ENCODE assay signal across 9 mouse cellular contexts in genomic region chr7:98928336-98929025, GRCm38 (mm10).
A peak's percentile ranks its signal among the peaks of the same experiment; 100 is the strongest.
DNase-seq lines count a peak whose midpoint lies in the region; ATAC-seq and TF ChIP-seq lines count a peak whose summit lies in the region.
"Had no signal": no experiment of that assay in that cellular context is flagged by ENCODE, and none has a peak within 500 bp of the region (broad histone marks: within the 10 kb centered on the region; RNA-seq: fewer than 3 reads in every experiment).

No protein-coding gene starts in this region.

- no peak for ATAC-seq in heart, embryonic 12.5 days (ENCODE audit: insufficient number of reproducible peaks, low FRiP score)
- peak; percentile 66 for ATAC-seq in kidney, embryonic 15.5 days (replicated peaks; ENCODE audit: low FRiP score)

- peak; percentile 24 to 35 for DNase-seq in heart, postnatal 10 days
- peak; percentile 43 for DNase-seq in adrenal gland, adult 8-10 months
- no peak for DNase-seq in testis, postnatal 10 days (ENCODE audit: low spot score)
- DNase-seq in frontal cortex, postnatal 36 days (ENCODE audit: low spot score in 2 of 2): no peak
- DNase-seq: cerebellum, adult 2 months had no signal

- H3K27me3 ChIP-seq in heart, embryonic 12.5 days (replicated peaks): no peaks in the 10 kb centered on the region
- H3K27me3 ChIP-seq in kidney, embryonic 15.5 days: no peaks in the 10 kb centered on the region
- H3K27me3 ChIP-seq in myocyte (ENCODE audit: control insufficient read depth, insufficient read depth, insufficient read length): no peaks in the 10 kb centered on the region

- no peak for TF ChIP-seq POLR2A in myocyte (IDR thresholded peaks at IDR 0.05; ENCODE audit: insufficient read length, low read depth)

- no peak overlapping the region for H3K4me2 ChIP-seq in heart, embryonic 12.5 days
- H3K4me2 ChIP-seq in kidney, embryonic 15.5 days: no peak overlapping the region
- H3K4me2 ChIP-seq in myocyte (ENCODE audit: low read depth): peak overlapping the region; percentile 45

- H3K79me2 ChIP-seq in myocyte (ENCODE audit: control insufficient read depth, insufficient read depth): no peaks in the 10 kb centered on the region

- WGBS in heart, embryonic 12.5 days: 66% methylated on average over 7 of the region's 7 CpGs
- WGBS in kidney, embryonic 15.5 days: 43% methylated on average over 7 of the region's 7 CpGs

- no peak overlapping the region for H3K9ac ChIP-seq in heart, embryonic 12.5 days
- no peak overlapping the region for H3K9ac ChIP-seq in kidney, embryonic 15.5 days

- no peak overlapping the region for H3ac ChIP-seq in myocyte (ENCODE audit: control insufficient read depth, insufficient read length)

- H3K9me3 ChIP-seq in heart, embryonic 12.5 days (replicated peaks): no peaks in the 10 kb centered on the region
- no peaks in the 10 kb centered on the region for H3K9me3 ChIP-seq in kidney, embryonic 15.5 days (replicated peaks)

- H3K36me3 ChIP-seq in heart, embryonic 12.5 days: no peaks in the 10 kb centered on the region
- no peaks in the 10 kb centered on the region for H3K36me3 ChIP-seq in kidney, embryonic 15.5 days
- no peaks in the 10 kb centered on the region for H3K36me3 ChIP-seq in myocyte (ENCODE audit: control insufficient read depth, insufficient read depth)

- H3K4me1 ChIP-seq in heart, embryonic 12.5 days (replicated peaks): peaks cover 24% of the 10 kb centered on the region
- H3K4me1 ChIP-seq in kidney, embryonic 15.5 days: peaks cover 51% of the 10 kb centered on the region

- intact Hi-C loops in heart, postnatal 10 days (cut with DNase I): no loop called here

- H3K4me3 ChIP-seq in heart, embryonic 12.5 days: no peak overlapping the region
- H3K4me3 ChIP-seq in kidney, embryonic 15.5 days (replicated peaks): no peak overlapping the region
- H3K4me3 ChIP-seq in myocyte: no peak overlapping the region

- no peak overlapping the region for H3K27ac ChIP-seq in heart, embryonic 12.5 days (ENCODE audit: poor library complexity, severe bottlenecking)
- peak overlapping the region; percentile 68; the same call in 1 of the 2 replicates for H3K27ac ChIP-seq in kidney, embryonic 15.5 days
- H3K27ac ChIP-seq: macrophage had no signal

TF ChIP-seq in myocyte, 11 proteins besides CTCF, POLR2A, EP300 and RAD21:
- TF ChIP-seq SRF (IDR thresholded peaks at IDR 0.05; ENCODE audit: control insufficient read depth, insufficient read length, low read depth) (no peak), USF1 (IDR thresholded peaks at IDR 0.05; ENCODE audit: low read depth) (no peak), MYOG (IDR thresholded peaks at IDR 0.05; ENCODE audit: control insufficient read depth in 1 of 3, insufficient read depth in 1 of 3, insufficient read length in 2 of 3, low read depth in 2 of 3) (no peak), MYOD1 (IDR thresholded peaks at IDR 0.05; ENCODE audit: control insufficient read depth in 1 of 3, insufficient read length in 2 of 3, low read depth in 2 of 3) (no peak), REST (IDR thresholded peaks at IDR 0.05; ENCODE audit: insufficient read depth, insufficient read length) (no peak), TCF12 (IDR thresholded peaks at IDR 0.05; ENCODE audit: insufficient read depth, poor library complexity, severe bottlenecking) (no peak), E2F4 (IDR thresholded peaks at IDR 0.05; ENCODE audit: insufficient read depth) (no peak), POLR2AphosphoS2 (IDR thresholded peaks at IDR 0.05; ENCODE audit: insufficient read length, low read depth) (no peak), TCF3 (IDR thresholded peaks at IDR 0.05; ENCODE audit: insufficient read length, low read depth) (no peak), MAX (IDR thresholded peaks at IDR 0.05; ENCODE audit: low read depth) (no peak), CEBPB (IDR thresholded peaks at IDR 0.05; ENCODE audit: insufficient read depth, poor library complexity, severe bottlenecking) (no peak)

Comparison
In these comparisons a context has a peak if more than half of its experiments do, and no peak if none do; other contexts are left out.
1. DNase-seq: peak in heart, postnatal 10 days (2 of 2) and adrenal gland, adult 8-10 months (single experiment); none in testis, postnatal 10 days (single experiment) and frontal cortex, postnatal 36 days (0 of 2).